Mouse (Mus musculus): ENCODE results near the gene Svip.

Gene Svip

GRCm38 (mm10) chr7:51960698-51961374, 45.0 kb downstream of the Svip start:
- WGBS: 71% methylated on average over 6 of the region's 6 CpGs

DNA sequence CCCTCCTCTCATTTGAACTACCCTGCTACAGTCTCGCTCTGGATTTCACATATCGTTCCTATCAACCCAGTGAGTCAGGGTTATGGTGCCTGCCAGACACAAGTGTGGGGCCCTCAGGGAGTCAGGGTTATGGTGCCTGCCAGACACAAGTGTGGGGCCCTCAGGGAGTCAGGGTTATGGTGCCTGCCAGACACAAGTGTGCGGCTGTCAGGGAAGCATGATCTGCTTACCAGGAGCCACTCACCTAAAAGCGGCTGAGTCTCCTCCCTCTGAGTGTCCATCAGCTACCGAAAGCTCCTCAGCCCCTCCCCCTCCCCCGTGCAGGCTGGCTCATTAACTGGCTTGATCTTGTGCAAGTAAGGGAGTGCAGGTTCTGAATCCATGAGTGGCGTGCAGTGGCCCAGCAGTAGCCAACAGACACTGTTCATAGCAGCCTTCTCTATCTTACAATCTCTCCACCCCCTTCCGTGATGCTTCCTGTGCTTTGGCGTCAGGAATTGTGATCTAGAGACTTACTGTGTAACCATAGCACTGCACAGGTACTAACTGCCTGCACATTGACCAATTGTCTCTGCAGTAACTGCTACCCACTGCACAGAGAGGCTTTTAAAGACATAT, 50.3 kb downstream of the Svip start:
- 71% methylated on average over 9 of the region's 9 CpGs for WGBS

All from cerebral cortex, adult 2 months (tissue).